Mouse (Mus musculus): ENCODE measurements at regions not wholly inside any gene's neighbourhood (a gene's known extent, or its start where the extent isn't known, plus 50 kb on each side); places are given as distances from the start of the nearest gene placed in this dataset.
A peak's percentile ranks its signal among the peaks of the same experiment; 100 is the strongest.

DNA sequence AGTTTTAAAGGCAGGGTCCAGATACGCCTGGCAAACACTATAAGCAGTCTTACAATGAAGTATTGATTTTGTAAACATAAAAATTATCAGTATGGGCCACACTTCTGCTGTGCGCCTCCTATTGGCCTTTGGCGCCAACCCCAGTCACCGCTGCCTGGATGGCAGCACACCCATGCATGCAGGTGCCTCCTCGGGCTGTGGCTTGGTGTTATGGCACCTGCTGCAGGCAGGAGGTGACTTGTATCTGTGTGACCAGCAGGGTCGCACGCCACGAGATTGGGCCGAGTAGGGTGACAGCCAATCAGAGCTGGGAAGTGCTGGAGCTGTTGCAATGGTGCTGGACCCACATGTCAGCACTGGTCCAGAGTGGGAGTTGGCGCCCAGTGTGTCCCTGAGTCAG, 53.4 kb upstream of the Fcho1 start:
- H3K4me1 ChIP-seq (ENCODE audit: insufficient read depth, low read depth, low read length), result no peaks in the 10 kb centered on the region
- ATAC-seq (peak; percentile 6; the same call in 1 of the 2 replicates), DNase-seq (ENCODE audit: low spot score) (no peak)
- H3K9me3 ChIP-seq (ENCODE audit: low read length), result no peaks in the 10 kb centered on the region
- TF ChIP-seq EP300 (IDR thresholded peaks at IDR 0.05), result no peak
- TF ChIP-seq CTCF (IDR thresholded peaks at IDR 0.05), result no peak
- no peak overlapping the region for H3K9ac ChIP-seq (replicated peaks; ENCODE audit: low read depth)
- no peak overlapping the region for H3K27ac ChIP-seq (ENCODE audit: low read length)
- 82% methylated on average over 10 of the region's 10 CpGs for WGBS
- no peaks in the 10 kb centered on the region for H3K27me3 ChIP-seq (replicated peaks; ENCODE audit: insufficient read depth, low read length)
- H3K4me3 ChIP-seq (ENCODE audit: low read depth, low read length), result no peak overlapping the region
- no peaks in the 10 kb centered on the region for H3K36me3 ChIP-seq (ENCODE audit: insufficient read depth, low read length)
- no peak overlapping the region for H3K4me2 ChIP-seq (replicated peaks; ENCODE audit: low read depth, low read length)
